Mouse (Mus musculus) hindbrain, embryonic 12.5 days (tissue): ENCODE data around the gene Krtap2-4. TPM values are rescaled to one million over a fixed set of nuclear protein-coding genes. Genes with fewer than 3 reads are reported as not detected.

Source experiments
- ATAC-seq: fragments of 200-750 bp; cut with Nextera tagmentation; 2 replicates; pipeline ENCODE4 v1.8.0; 2017; ENCODE audit warnings: moderate TSS enrichment; ENCODE audit not compliant: low FRiP score
- H3K27ac ChIP-seq: fragments of 300-500 bp; sonication (generic); 2 replicates; pipeline ENCODE4 v1.5.1; 2016; ENCODE audit warnings: mild to moderate bottlenecking
- H3K27me3 ChIP-seq: fragments of 300-500 bp; sonication (generic); 2 replicates; pipeline ENCODE4 v1.6.1; 2016; ENCODE audit warnings: mild to moderate bottlenecking
- H3K36me3 ChIP-seq: fragments of 300-500 bp; sonication (generic); 2 replicates; pipeline ENCODE4 v1.6.1; 2016; ENCODE audit warnings: mild to moderate bottlenecking
- H3K4me1 ChIP-seq: fragments of 300-500 bp; sonication (generic); 2 replicates; pipeline ENCODE4 v1.6.1; 2016
- H3K4me2 ChIP-seq: fragments of 300-500 bp; sonication (generic); replicated peaks from 2 replicates; pipeline ENCODE4 v1.6.1; 2016; ENCODE audit warnings: mild to moderate bottlenecking
- H3K4me3 ChIP-seq: fragments of 300-500 bp; sonication (generic); 2 replicates; pipeline ENCODE4 v1.5.1; 2016; ENCODE audit warnings: mild to moderate bottlenecking
- H3K9ac ChIP-seq: fragments of 300-500 bp; sonication (generic); 2 replicates; pipeline ENCODE4 v1.6.1; 2016; ENCODE audit warnings: mild to moderate bottlenecking, moderate library complexity
- H3K9me3 ChIP-seq: fragments of 300-500 bp; sonication (generic); replicated peaks from 2 replicates; pipeline ENCODE4 v1.6.1; 2016; ENCODE audit warnings: mild to moderate bottlenecking
- WGBS: fragments of 180-500 bp; shearing (Covaris S2); methylation state at CpG from one replicate; pipeline ENCODE4 v1.1.7; 2016; 5-methylcytosine and 5-hydroxymethylcytosine counted together
- polyA plus RNA-seq: library from polyadenylated mRNA; unstranded; fragments of >200 nt; fragmentation: Nextera tagmentation; extraction: Ambion mirVana; gene quantifications from 2 replicates; pipeline ENCODE4 v1.2.1, GENCODE M21; 2016

Gene Krtap2-4
- polyA plus RNA-seq, 1 experiment from 2014 or later: not detected

DNA sequence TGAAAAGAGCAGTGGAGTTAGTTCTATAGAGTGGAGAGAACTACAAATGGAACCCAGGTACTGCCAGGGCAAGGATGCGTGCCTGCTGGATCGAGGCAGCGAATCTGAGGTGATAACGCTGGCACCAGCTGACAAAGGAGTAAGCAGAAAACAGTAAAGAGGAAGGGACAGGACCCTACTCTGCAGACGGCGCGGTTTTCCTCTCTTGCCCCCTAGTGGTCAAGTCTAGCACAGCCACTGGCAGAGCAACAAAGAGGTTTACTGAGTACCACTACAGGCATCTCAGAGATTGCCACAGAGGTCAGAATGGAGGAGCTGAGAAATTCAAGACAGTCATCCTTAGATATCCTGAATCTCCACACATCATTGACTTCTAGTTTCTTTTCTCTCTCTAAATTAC is 40.5 kb downstream of the Krtap2-4 start:
- Histone ChIP-seq H3K27me3 (no peaks in the 10 kb centered on the region), H3K4me2 (peak overlapping the region; percentile 44), H3K9ac (no peak overlapping the region), H3K27ac (no peak overlapping the region), H3K4me3 (no peak overlapping the region), H3K9me3 (no peaks in the 10 kb centered on the region), H3K36me3 (no peaks in the 10 kb centered on the region), H3K4me1 (no peaks in the 10 kb centered on the region)
- peak; percentile 66; the same call in 1 of the 2 replicates for ATAC-seq
- WGBS: 11% methylated on average over 7 of the region's 7 CpGs

DNA sequence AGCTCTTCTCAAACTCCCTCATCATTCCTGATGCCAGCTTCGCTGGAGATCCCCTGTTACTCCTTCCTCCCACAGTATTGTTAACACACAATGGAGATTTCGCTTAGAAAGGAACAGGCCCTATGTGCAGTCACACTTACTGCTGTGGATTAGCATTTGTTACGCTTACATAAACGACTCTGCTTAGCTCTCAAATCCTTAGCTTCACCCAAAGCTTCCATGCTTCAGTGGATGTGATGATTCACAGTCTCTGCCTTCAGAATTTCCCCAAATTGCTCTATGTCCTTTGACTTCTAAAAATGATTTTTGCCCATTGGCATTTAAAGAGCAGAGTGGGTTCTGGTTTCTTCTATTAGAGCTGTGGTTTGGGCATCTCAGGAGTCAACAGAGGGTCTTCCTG is 41.5 kb downstream of the Krtap2-4 start:
- H3K4me1 ChIP-seq: no peaks in the 10 kb centered on the region
- H3K9ac ChIP-seq: no peak overlapping the region
- no peak overlapping the region for H3K4me3 ChIP-seq
- H3K9me3 ChIP-seq: no peaks in the 10 kb centered on the region
- no peaks in the 10 kb centered on the region for H3K27me3 ChIP-seq
- no peak overlapping the region for H3K4me2 ChIP-seq
- 43% methylated on average over 4 of the region's 4 CpGs for WGBS
- no peak for ATAC-seq
- no peak overlapping the region for H3K27ac ChIP-seq
- no peaks in the 10 kb centered on the region for H3K36me3 ChIP-seq

- Histone ChIP-seq H3K27me3 (no peaks in the 10 kb centered on the region), H3K27ac (no peak within 1 kb of the TSS), H3K9me3 (no peaks in the 10 kb centered on the region), H3K4me1 (no peaks in the 10 kb centered on the region), H3K4me3 (no peak within 1 kb of the TSS), H3K36me3 (no peaks in the 10 kb centered on the region), H3K9ac (no peak within 1 kb of the TSS), H3K4me2 (no peak within 1 kb of the TSS)
- ATAC-seq: no peak
- WGBS: 94% methylated on average over 7 of the region's 7 CpGs
Observed at GRCm38 (mm10) chr11:99566530-99566929, 48.1 kb downstream of the Krtap2-4 start, which contains the start of gene Krtap3-1. TSS of gene Krtap3-1 (minus strand) at chr11:99566630.

Other genes with a start within 250 kb of the Krtap2-4 start
- 0.21 and 0.27 TPM in 2 replicates for gene Krt28, start 239.9 kb downstream of the Krtap2-4 start, polyA plus RNA-seq
- gene Krt10, start 225.5 kb downstream of the Krtap2-4 start, polyA plus RNA-seq: 32.7 and 39.8 TPM in 2 replicates
- gene Krt12, start 192.6 kb downstream of the Krtap2-4 start, polyA plus RNA-seq: 0.12 TPM in 1 of 2 replicates, not detected in the other
- gene Krt20, start 176.7 kb downstream of the Krtap2-4 start, polyA plus RNA-seq: 0.35 TPM in 2 replicates
- 0.22 TPM in 1 of 2 replicates, not detected in the other for gene Krt23, start 121.7 kb downstream of the Krtap2-4 start, polyA plus RNA-seq
- not detected in 2 replicates for gene Krt39, start 93.5 kb downstream of the Krtap2-4 start, polyA plus RNA-seq
- not detected in 2 replicates for gene Krt40, start 71.7 kb downstream of the Krtap2-4 start, polyA plus RNA-seq
- not detected in 2 replicates for gene Krtap3-3, start 64.0 kb downstream of the Krtap2-4 start, polyA plus RNA-seq
- gene Krtap3-2, start 58.0 kb downstream of the Krtap2-4 start, polyA plus RNA-seq: not detected in 2 replicates
- not detected in 2 replicates for gene Gm11939, start 55.4 kb downstream of the Krtap2-4 start, polyA plus RNA-seq
- not detected in 2 replicates for gene Krtap3-1, start 48.2 kb downstream of the Krtap2-4 start, polyA plus RNA-seq
- not detected in 2 replicates for gene Krtap1-5, start 33.8 kb downstream of the Krtap2-4 start, polyA plus RNA-seq
- gene Krtap1-4, start 31.2 kb downstream of the Krtap2-4 start, polyA plus RNA-seq: not detected in 2 replicates
- gene Krtap1-3, start 23.5 kb downstream of the Krtap2-4 start, polyA plus RNA-seq: not detected in 2 replicates
- gene Krtap9-3, start 16.7 kb downstream of the Krtap2-4 start, polyA plus RNA-seq: not detected in 2 replicates
- not detected in 2 replicates for gene Gm11938, start 11.5 kb downstream of the Krtap2-4 start, polyA plus RNA-seq
- not detected in 2 replicates for gene Gm11937, start 4.7 kb downstream of the Krtap2-4 start, polyA plus RNA-seq
- gene Gm11562, start 5.6 kb upstream of the Krtap2-4 start, polyA plus RNA-seq: not detected in 2 replicates
- not detected in 2 replicates for gene Krtap4-1, start 13.4 kb upstream of the Krtap2-4 start, polyA plus RNA-seq
- gene Krtap4-2, start 20.2 kb upstream of the Krtap2-4 start, polyA plus RNA-seq: not detected in 2 replicates
- not detected in 2 replicates for gene Krtap4-7, start 29.2 kb upstream of the Krtap2-4 start, polyA plus RNA-seq
- not detected in 2 replicates for gene Gm11555, start 35.4 kb upstream of the Krtap2-4 start, polyA plus RNA-seq
- not detected in 2 replicates for gene Gm11563, start 44.1 kb upstream of the Krtap2-4 start, polyA plus RNA-seq
- gene Krtap4-6, start 51.1 kb upstream of the Krtap2-4 start, polyA plus RNA-seq: not detected in 2 replicates
- gene Gm14190, start 75.9 kb upstream of the Krtap2-4 start, polyA plus RNA-seq: not detected in 2 replicates
- gene Gm14180, start 119.4 kb upstream of the Krtap2-4 start, polyA plus RNA-seq: not detected in 2 replicates
- not detected in 2 replicates for gene Gm11595, start 158.1 kb upstream of the Krtap2-4 start, polyA plus RNA-seq
- not detected in 2 replicates for gene Krtap4-8, start 165.9 kb upstream of the Krtap2-4 start, polyA plus RNA-seq
- gene Krtap4-9, start 170.4 kb upstream of the Krtap2-4 start, polyA plus RNA-seq: not detected in 2 replicates
- gene Gm11596, start 178.6 kb upstream of the Krtap2-4 start, polyA plus RNA-seq: not detected in 2 replicates
- not detected in 2 replicates for gene Gm11569, start 184.1 kb upstream of the Krtap2-4 start, polyA plus RNA-seq
- not detected in 2 replicates for gene Gm11554, start 189.6 kb upstream of the Krtap2-4 start, polyA plus RNA-seq
- not detected in 2 replicates for gene Krtap4-13, start 195.0 kb upstream of the Krtap2-4 start, polyA plus RNA-seq
- not detected in 2 replicates for gene Gm11564, start 200.8 kb upstream of the Krtap2-4 start, polyA plus RNA-seq
- not detected in 2 replicates for gene 2300003K06Rik, start 223.2 kb upstream of the Krtap2-4 start, polyA plus RNA-seq
- gene Krtap4-16, start 236.8 kb upstream of the Krtap2-4 start, polyA plus RNA-seq: not detected in 2 replicates
- gene Gm11568, start 243.1 kb upstream of the Krtap2-4 start, polyA plus RNA-seq: not detected in 2 replicates
- not detected in 2 replicates for gene Gm11559, start 249.6 kb upstream of the Krtap2-4 start, polyA plus RNA-seq